Mouse (Mus musculus): ENCODE results near the gene Patl2.
"Not testable (repeated sequence)": the region's sequence is repeated elsewhere in the genome, so short reads cannot be mapped to it uniquely, and the experiment has no call there.

Gene Patl2

DNA sequence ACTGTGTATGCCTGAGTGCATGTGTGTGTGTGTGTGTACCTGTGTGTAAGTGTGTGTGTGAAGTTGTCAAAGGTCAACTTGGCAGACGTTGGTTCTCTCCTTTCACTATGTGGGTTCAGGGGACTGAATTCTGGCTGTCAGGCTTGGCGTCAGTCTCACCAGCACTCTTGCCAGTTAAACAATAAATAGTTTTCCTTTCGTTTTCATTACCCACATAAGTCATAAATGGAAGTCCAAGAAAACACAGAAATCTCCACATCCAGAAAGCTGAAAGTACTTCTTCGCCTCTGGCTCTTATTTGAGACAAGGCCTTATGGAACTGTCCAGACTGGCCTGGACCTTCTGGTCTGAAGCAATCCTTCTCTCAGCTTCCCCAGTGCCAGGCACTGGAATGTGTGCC, 40.2 kb downstream of the Patl2 start:
- DNase-seq (ENCODE audit: low read depth) = peak; percentile 84

DNA sequence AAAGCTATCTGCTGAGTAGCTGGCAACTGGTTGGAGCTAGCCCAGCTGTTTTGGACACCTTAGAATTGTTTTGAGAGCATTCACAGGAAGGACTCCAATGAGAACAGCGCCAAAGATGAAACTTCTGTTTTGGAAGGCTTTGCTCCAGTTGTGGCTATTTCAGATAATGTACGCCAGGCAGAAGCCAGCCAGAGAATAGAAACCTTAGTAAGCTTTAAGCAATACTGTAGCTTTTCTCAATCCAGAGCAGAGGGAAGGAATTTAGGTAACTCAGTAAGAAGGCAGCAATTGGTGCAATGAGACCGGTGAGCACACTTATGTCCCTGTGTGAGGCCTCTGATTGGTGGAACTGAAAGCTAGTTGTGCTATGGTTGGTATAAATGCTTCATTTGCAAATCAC, 42.9 kb downstream of the Patl2 start:
- DNase-seq (ENCODE audit: low read depth) = no peak

DNA sequence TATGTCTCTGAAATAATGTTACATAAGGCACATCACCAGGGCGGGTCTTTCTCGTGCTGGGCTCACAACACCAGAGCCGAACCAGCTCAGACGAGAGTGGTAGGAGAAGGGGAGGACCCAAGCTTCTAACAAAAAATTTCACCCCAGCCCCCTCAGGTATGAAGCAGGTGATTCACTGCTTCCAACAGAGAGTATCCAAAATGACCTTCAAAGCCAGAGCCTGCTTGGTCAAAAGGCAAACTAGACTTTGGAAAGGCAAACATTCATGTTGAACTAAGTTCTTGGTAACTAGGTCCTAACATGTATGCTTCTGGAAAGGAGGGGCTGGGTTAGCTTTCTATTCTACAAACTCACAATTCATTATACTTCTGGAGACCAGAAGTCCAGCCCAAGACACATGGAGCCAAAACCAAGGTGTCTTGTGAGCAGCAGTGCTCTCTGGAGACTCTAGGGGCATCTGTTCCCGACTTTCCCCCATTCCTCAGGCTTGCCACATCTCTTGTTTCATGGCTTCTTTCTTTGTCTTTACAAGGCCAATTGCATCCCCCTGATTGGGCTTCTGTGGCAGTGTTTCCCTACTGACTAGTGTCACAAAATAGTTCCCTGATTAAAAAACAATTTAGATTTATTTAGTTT, 44.5 kb downstream of the Patl2 start:
- no peak for DNase-seq (ENCODE audit: low read depth)

DNA sequence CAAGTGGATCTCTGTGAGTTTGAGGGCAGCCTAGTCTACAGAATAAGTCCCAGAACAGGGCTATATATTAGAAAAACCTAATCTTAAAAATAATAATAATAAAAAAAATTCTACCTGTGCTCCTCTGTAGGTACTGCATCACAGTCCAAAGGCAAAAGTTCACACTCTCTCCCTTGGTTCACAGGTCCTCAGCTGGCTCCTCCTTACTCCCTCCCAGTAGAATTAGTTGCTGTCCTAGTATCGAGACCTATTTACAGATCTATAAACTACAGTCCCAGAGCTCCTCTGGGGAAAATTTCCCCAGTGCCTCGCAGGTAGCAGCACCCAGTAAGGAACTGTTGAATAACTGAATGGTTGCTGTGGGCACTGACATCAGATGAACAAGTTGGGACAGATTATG, 45.2 kb downstream of the Patl2 start:
- no peak for DNase-seq (ENCODE audit: low read depth)

DNA sequence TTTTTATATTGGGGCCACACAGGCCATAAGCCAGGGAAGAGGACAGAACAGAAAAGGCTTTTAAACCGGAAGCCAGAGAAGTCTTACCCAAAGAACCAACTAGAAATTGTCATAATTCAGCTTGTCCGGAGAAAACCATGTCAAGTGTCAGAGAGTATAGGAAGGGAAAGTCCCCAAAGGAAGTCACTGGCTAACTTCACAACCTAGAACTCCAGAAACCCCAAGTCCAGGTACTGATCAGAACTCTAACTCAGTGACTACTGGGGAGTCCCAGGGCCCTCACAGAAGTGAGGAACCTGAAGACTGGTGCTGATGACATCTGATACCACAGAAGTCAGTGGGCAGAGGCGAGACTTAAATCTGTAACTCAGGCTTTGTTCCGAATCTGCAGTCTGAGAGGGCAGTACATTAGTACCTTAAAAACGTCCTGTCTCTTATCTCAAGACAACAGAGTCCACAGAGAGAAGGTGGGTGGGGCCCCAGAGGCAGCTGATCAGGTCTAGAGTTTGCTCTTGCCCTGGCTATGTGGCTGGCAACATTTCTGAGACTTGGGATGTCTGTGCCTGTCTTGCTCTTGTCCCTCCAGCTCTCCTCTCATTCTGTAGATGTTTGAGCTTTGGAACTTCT, 48.0 kb downstream of the Patl2 start:
- DNase-seq (ENCODE audit: low read depth) = peak; percentile 64

DNA sequence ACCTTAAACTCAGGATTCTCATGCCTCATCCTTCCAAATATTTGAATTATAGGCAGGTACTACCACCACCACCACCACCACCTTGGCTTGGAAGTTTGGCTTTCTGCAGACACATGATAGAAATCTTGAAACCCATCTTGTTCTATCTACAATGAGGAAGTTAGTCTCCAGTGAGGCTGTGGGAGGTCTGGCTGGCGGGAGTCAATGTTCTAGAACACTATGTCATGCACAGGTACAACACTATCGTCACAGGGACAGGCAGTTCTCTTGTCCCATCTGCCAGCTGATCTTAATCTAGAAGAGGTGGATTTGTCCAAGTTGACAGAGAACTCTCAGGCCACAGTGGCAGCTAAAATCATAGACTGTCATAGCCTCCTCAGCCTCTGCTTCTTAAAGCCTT, 53.4 kb downstream of the Patl2 start:
- DNase-seq (ENCODE audit: low read depth) = no peak

DNA sequence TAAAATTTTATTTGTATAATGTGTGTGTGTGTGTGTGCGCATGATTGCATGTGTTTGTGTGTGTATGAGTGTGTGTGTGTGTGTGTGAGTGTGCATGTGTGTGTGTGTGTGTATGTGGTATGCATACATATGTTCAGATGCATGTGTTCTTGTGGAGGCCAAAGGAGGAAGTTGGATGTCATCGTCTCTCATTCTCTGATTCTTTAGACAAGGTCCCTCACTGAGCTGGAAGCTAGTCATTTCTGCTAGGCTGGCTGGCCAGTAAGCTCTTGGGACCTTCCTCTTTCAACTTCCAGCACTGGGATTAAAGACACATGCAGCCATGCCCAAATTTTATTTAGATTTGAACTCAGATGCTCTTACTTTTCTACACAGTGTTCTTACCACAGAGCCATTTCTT, 53.9 kb downstream of the Patl2 start:
- DNase-seq (ENCODE audit: low read depth) = no peak

DNA sequence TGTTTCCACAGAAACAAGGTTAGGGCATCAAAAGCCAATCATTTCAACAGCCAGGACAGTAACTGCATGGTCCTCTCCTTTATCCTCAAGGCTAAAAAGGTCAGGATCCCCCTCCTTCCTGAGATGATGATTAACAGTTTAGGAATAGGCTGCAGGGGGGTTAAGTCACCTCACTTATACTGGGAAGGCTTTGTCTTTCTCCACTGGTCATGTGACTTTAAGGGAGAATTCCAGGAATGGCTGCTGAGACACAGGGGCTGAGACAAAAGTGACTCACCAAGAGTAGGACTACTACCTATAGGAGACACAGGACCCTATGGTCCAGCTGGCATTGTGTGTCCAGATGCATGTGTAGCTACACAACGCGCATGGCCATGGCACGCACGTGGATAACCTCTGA, 58.4 kb downstream of the Patl2 start:
- DNase-seq (ENCODE audit: low read depth) = no peak

DNA sequence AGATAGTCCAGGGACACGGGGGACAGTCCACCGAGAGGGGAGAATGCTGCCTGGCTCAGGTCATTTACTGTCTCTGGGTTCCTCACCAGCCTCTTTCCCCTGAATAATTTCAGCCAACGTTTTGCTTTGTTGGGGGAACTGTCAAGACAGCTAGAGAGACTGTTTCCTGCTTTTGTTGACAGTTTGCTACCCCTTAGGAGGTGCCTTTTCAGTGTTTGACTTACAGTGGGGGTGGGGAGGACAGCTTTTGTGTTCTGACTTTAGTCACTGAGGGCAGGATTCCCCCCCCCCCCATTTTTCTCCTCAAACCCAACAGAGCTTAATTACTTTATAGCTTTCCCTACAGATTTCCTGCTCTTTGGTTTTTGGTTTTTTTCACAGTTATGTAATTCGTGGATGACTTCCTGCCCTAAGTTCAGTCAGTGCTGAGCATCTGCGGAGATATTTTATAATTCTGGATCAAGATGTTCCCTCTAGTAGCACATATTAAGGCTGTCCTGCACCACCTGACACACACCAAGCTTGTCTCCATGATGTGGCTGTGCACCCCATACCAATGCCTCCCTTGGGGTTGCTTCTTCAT, 59.1 kb downstream of the Patl2 start:
- DNase-seq (ENCODE audit: low read depth) = peak; percentile 68

DNA sequence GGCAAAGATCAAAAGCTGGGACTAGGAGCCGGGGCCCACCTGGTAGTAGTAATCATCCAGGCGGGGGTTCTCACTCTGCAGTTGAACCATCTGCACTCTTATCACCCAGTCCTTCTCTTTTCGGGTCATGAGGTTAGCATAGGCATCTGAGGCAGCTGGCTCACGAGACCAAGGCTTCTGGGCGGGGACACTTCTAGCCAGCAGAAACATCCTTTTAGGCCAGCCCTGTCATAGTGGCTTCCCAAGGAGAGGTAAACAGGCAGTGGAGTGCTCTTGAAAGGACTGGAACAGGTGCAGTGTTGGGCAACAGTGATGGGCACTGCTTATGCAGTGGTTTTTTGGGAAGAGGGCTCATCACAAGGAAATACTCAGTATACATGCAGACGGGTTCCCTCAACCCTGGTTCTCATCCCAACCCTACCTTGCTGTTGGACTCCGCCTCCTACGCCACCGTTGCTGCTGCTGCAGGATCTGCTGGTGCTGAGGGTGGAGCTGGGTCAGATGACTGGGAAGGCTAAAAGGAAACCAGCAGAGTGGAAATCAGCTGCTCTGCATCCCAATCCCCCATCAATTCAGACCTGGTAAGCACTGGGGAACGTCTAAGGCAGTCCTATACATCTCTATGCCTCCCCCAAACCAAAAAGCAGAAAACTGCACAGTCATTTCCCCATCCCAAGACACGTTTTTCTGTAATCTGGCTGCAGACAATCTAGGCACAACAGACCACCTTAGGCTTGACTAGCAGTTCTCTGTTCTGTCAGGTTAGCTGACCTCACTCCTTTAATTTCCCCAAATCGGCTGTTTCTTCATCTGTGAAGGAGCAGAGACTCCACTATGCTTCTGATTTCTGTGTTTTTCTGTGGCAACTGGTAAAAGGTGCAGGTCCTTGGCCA, 60.1 kb downstream of the Patl2 start:
- DNase-seq (ENCODE audit: low read depth) = peak; percentile 66

DNA sequence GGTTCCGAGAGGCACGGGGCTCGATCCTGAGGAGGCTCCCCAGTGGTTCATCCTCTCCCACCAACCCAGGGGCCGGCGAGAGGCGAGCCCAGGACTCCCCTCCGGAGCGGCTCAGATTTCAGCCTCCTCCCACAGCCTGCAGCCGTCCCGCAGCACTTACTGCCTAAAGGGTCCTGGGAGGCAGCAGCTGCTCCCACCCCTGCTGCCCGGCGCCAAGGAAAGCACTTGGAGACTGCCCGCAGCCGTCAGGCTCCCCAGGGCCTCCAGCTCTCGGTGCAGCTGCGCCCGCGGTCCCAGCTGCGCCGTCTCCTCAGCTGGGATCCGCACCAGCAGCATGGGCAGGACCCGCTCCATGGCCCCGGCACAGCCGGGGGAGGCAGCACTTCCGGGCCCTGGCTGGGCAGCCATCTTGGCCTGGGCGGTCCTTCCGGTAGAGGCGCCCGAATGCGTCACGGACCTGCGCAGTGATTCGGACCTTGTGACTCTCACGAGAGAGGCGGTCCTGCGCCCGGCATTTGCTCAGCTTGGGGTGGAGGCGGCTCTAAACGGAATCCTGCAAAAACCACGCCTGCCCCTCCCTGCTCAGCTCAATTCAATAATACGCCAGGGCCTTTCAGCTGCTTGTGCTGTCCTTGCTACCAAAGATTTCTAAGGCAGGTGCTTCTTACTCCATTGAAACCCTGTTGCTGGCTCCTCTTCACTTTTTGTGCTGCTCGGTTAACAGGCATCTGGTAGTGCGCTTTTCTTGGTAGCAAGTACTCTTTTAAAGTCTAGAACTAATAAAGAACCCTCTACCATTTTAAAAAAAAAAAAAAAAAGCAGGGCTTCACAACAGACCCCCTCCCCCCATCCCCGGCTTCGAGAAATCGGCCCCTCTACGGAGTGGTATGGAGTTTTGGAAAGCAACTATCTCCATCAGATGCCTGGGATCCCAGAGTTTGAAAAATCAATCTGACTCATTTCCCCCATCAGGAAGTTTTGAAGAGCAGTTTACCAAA, 67.7 kb downstream of the Patl2 start, which contains the start of gene Spg11:
Gene Spg11 (minus strand): TSS at position 426 of the 998 bp plus-strand sequence.
- DNase-seq (ENCODE audit: low read depth) = peak; percentile 99

DNA sequence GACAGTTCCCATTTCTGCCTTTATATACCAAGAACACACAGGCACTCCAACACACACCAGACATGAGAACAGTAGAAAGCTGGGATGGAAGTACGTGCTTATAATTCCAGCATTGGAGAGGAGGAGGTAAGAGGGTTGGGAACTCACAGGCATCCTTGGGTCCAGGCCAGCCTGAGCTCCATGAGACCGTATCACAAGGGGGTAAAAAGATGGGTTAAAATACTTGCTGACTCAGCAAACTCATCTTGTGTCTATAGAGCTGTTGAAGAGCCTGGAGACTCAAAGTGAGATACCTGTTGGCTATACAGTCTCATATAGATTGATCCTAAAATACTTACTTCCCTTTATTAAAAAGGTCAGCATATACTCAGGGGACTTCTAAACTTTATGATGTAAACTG, 69.1 kb downstream of the Patl2 start:
- DNase-seq (ENCODE audit: low read depth) = peak; percentile 29

DNA sequence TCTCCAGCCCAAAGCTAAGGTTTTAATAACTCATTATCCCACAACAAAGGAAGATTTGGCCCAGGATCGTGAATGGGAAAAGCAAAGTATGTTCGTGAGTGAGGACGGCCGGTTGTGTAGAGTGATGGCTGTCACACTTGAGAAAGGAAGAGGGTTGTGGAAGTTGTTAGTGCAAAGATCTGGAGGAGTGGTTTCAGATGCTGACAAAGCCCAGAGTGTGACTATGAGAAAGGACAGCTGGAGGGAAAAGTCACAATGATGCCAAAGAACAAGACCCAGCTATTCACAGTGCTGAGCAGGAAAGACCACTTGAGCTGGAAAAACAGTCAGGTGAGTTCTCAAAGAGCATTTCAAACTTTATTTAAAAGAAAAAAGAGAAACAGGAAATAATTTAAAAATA, 76.3 kb downstream of the Patl2 start:
- no peak for DNase-seq (ENCODE audit: low read depth)

DNA sequence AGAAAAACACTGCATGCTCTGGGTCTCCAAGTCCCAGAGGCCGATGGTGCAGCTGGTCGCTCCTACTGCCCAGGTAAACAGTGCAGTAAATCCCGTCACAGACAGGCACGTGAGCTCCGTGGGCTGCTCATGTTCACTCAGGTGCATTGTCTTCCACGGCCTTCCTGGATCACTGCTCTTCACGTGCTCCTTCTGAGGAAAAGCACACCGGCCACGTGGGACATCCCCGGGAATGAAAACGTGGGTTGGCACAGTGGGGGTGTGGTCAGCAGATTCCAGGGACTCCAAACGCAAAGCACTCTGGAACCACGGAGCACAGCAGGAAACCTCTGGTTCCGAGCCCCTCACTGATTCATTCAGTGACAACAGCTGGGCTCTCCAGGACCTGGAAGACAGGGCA, 77.9 kb downstream of the Patl2 start:
- no peak for DNase-seq (ENCODE audit: low read depth)

DNA sequence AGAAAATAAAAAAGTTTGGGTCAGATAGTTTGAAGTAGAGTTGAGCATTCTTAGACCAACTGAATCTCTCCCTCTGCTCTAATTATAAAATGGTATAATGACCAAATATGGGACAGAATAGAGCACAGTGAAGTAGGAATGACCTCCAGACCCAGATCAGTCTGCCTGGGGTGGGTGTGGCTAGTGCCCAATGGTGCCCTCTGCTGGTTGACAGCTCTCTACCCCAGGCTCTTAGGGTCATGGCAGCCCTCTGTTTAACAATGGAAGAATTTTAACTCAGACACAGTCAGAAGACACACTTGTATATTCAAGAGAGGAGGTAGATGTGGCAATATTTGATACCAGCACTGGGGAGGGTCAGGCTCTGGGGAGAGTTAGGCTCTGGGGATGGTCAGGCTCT, 83.9 kb downstream of the Patl2 start:
- DNase-seq (ENCODE audit: low read depth) = peak; percentile 59

DNA sequence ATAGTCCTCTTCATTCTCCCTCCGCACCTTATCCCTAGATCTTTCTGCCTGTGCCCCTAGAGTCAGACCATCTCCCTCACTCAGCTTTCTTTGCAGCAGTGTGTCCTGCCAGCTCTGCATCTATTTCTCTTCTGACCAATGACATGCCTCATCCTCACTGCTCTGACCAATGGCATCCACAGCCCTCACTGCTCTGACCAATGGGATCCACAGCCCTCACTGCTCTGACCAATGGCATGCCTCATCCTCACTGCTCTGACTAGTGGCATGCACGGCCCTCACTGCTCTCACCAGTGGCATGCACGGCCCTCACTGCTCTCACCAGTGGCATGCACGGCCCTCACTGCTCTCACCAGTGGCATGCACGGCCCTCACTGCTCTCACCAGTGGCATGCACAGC, 88.3 kb downstream of the Patl2 start:
- DNase-seq (ENCODE audit: low read depth) = not testable (repeated sequence)

DNA sequence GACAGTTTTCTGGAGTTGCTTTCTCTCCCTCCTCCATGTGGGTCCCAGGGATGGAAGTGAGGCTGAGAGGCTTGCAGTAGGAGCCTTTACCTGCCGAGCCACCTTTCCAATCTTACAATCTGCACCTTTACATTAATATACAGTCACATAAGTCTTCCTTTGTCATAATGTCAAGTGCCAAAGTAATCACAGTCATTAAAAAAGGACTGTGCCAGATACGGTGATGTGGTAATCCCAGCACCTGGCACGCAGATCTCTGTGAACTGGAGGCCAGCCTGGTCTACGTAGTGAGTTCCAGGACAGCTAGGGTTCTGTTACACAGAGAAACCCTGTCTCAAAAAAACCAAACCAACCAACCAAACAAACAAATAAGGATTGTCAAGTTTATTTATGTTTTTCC, 92.1 kb downstream of the Patl2 start:
- no peak for DNase-seq (ENCODE audit: low read depth)

DNA sequence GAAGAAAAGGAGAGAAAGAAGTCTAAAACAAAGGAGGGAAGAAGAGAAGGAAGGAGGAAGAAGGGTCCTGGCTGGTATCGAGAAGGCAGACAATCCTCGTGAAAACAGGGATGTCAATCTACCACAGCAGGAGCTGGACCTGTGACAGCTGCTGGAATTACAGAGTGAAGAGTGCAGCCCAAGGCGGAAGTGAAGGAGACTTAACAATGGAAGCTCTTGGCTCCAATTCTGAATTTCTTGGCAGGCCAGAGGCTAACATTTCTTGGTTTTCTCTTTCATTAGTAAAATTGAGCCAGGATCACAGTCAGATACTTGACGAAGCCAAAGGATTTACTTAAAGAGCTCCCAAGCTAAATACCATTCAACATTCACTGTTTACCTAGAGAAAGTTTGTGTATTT, 99.5 kb downstream of the Patl2 start:
- no peak for DNase-seq (ENCODE audit: low read depth)

DNA sequence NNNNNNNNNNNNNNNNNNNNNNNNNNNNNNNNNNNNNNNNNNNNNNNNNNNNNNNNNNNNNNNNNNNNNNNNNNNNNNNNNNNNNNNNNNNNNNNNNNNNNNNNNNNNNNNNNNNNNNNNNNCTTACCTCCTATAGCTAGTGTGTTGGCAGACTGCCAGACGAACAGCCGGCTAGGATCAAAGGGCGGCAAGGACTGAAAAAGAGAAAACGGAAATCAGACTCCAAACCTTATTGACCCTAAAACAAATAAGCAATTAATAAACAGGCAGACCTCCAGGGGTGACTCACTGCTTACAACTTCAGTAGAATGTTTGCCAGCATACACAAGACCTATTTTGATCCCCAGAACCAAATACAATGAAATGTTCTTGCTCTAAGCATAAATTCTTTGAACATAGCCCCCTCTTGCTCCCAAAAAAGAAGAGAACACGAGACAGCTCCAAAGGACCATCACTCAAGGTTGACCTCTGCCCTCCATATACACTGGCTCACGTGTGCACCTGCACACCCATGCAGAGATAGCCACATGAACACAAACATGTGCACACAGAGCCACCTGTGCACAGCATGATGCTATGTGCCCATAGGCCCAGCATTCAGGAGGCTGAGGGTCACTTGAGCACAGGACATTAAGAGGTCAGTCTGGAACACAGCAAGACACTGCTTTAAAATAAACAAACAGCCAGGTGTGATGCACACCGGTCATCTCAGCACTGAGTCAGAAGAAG, 104.1 kb downstream of the Patl2 start:
- DNase-seq (ENCODE audit: low read depth) = no peak

Data from induced T-regulatory cell, adult 2 months (primary cell).